Mouse (Mus musculus): ENCODE data around the gene Gjd3.

- no peak for TF ChIP-seq CTCF (IDR thresholded peaks at IDR 0.05; ENCODE audit: borderline replicate concordance, insufficient read depth, low read length)
- TF ChIP-seq POLR2A (IDR thresholded peaks at IDR 0.05; ENCODE audit: low read depth, low read length), result no peak
These were observed 4.2 kb downstream of the Gjd3 start for GRCm38 (mm10) chr11:98978526-98979148.

All from embryonic fibroblast, embryonic 13.5 days (primary cell).